Mouse (Mus musculus) urinary bladder, adult 18-20 months (tissue): Measurements from ENCODE around the gene Fgr.

ENCODE experiments used
- DNase-seq, 2 experiments: peaks; one replicate each; pipeline ENCODE4 v3.0.0; 2022; ENCODE audit warnings: low spot score in 2 of 2, mixed read lengths in 2 of 2

Gene Fgr

DNA sequence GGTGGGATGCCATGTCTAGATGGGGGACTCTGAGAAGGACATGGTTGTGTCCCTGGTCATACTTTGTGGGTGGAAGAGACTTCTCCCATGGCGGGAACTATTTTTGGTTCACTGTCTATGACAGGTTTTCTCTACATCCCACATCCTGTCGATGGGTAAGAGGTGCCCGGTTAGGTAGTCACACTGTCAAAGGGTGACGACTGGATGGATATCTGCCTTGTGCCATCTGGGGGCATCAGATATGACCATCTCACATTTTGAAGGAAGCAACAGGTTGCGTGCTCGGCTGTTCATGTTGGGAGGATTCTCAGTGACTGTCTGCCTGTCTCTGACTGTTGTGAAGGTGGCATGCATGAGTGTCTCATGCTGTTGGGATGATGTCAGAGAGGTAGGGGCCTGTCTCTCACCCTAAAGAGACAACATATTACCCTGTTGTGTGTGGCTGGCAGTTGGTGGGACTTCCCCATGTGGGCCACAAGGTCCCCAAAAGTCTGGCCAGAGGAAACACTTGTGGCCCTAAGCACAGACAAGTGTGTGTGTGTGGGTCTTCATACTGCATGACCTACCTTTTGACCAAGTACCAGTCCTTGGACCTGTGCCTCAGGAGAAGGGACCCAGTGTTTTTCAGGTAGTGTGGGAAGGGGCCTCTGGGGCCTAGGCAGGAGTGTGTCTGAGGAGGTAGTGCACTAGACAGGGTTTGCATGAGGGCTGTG lies 77.1 kb downstream of the Fgr start:
- DNase-seq = no peak

DNA sequence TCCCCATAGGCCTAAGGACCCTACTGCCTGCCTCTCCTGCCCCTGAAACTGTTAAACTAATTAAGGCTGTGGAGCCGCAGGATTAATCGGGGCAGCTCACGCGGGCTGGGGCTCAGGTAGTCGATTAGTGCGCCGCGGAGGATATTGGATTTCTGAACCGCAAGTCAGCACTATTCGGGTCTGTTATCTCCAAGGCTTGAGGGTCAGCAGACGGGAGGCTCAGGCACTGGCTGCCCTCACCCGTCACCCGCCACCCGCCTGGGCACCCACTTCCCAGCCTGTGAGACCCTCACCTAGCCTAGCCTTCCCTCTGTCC lies 77.6 kb downstream of the Fgr start:
- no peak for DNase-seq
